Mouse (Mus musculus) thymus, adult 2 months (tissue): ENCODE results near the gene Snph. TPM values are rescaled to one million over a fixed set of nuclear protein-coding genes. Genes with fewer than 3 reads are reported as not detected.
"Not testable (repeated sequence)": the region's sequence is repeated elsewhere in the genome, so short reads cannot be mapped to it uniquely, and the experiment has no call there.

Source experiments
- DNase-seq: peaks from one replicate; pipeline ENCODE4 v3.0.0; 2021
- H3K27ac ChIP-seq: fragments of 200-500 bp; 2 replicates; pipeline ENCODE4 v1.5.1; 2012; ENCODE audit warnings: low read length, control low read depth; ENCODE audit not compliant: control insufficient read depth, insufficient read depth
- H3K27me3 ChIP-seq: fragments of 200-500 bp; 2 replicates; pipeline ENCODE4 v1.6.1; 2012; ENCODE audit warnings: mild to moderate bottlenecking, low read length, moderate library complexity, mixed read lengths; ENCODE audit not compliant: control insufficient read depth, insufficient read depth
- H3K36me3 ChIP-seq: fragments of 200-500 bp; 2 replicates; pipeline ENCODE4 v1.6.1; 2012; ENCODE audit warnings: mild to moderate bottlenecking, low read length, moderate library complexity; ENCODE audit not compliant: control insufficient read depth, insufficient read depth
- H3K4me1 ChIP-seq: fragments of 200-500 bp; replicated peaks from 2 replicates; pipeline ENCODE4 v1.6.1; 2012; ENCODE audit warnings: low read length; ENCODE audit not compliant: control insufficient read depth, insufficient read depth
- H3K4me3 ChIP-seq: fragments of 200-500 bp; 2 replicates; pipeline ENCODE4 v1.5.1; 2012; ENCODE audit warnings: mild to moderate bottlenecking, low read length, control low read depth, moderate library complexity; ENCODE audit not compliant: control insufficient read depth, insufficient read depth
- CTCF ChIP-seq: fragments of 200-500 bp; IDR thresholded peaks from 2 replicates; pipeline ENCODE4 v1.5.1; 2012; ENCODE audit warnings: mild to moderate bottlenecking, control low read depth, low read length, moderate library complexity, borderline replicate concordance; ENCODE audit not compliant: control insufficient read depth, poor library complexity, insufficient read depth; ENCODE audit errors: extremely low read depth
- POLR2A ChIP-seq: fragments of 200-500 bp; IDR thresholded peaks from 2 replicates; pipeline ENCODE4 v1.6.1; 2012; ENCODE audit warnings: mild to moderate bottlenecking, low read length, control low read depth, moderate library complexity; ENCODE audit not compliant: control insufficient read depth, poor library complexity, insufficient read depth; ENCODE audit errors: extremely low read depth
- WGBS: fragments of 180-500 bp; shearing (Covaris S2); methylation state at CpG from one replicate; pipeline ENCODE4 v1.1.7; 2018; 5-methylcytosine and 5-hydroxymethylcytosine counted together
- polyA plus RNA-seq: library from polyadenylated mRNA; depleted of rRNA; stranded (reverse); fragments of >200 nt; gene quantifications from 2 replicates; pipeline ENCODE4 v1.2.3, GENCODE M21; 2012

Snph gene
- polyA plus RNA-seq, 1 experiment: 0.27 TPM

DNA sequence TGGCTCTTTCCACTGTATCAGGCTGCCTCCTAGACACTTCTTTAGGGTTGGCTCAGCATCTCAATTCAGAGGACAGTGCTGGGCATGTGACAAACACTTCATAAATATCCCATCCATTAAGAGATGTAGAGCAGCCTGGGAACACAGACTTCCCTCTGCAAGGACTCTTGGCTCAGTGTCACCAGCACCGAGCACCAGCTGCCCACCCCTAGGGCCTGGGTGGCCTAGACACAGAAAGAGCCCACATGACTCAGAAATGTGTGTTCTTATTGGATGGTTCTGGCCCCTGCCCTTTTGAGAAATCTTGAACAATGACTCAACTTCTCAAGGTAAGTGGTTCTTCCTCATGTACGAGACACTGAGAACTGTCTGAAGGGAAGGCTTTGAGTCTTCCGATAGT lies 4.4 kb downstream of the Snph start:
- Histone ChIP-seq H3K4me3 (no peak overlapping the region), H3K27me3 (peaks cover 5% of the 10 kb centered on the region; the same call in 1 of the 2 replicates)

DNA sequence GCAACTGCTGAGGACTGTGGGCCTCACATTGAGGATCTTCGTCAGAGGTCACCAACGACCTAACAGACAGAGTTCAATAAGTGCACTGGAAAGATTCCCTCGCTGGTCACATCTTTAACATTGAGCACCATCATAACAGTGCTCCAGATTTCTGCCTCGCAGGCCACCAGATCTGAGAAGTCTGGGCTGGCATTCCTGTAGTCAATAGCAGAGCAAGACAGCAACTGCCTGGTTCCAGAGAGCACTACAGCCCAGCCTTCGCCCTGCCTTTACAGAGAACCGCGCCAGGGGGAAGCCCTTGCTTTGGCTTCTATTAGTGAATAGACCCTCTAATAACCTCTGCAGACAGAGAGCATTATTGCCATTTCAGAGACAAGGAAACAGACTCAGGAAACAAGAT lies 6.1 kb downstream of the Snph start:
- no peak overlapping the region for H3K27ac ChIP-seq
- no peaks in the 10 kb centered on the region; the same call in 1 of the 2 replicates for H3K27me3 ChIP-seq
- no peak overlapping the region for H3K4me3 ChIP-seq
- WGBS: 94% methylated on average over 7 of the region's 7 CpGs
- no peak for DNase-seq
- H3K36me3 ChIP-seq: no peaks in the 10 kb centered on the region
- no peaks in the 10 kb centered on the region for H3K4me1 ChIP-seq
- TF ChIP-seq CTCF: no peak
- no peak for TF ChIP-seq POLR2A

More for the DNA sequence above, 4.4 kb downstream of the Snph start:
- Histone ChIP-seq H3K36me3 (no peaks in the 10 kb centered on the region), H3K4me1 (no peaks in the 10 kb centered on the region; the same call in 1 of the 2 replicates), H3K27ac (no peak overlapping the region)
- DNase-seq: no peak
- TF ChIP-seq POLR2A (no peak), CTCF (no peak)
- 94% methylated on average over 3 of the region's 3 CpGs for WGBS

DNA sequence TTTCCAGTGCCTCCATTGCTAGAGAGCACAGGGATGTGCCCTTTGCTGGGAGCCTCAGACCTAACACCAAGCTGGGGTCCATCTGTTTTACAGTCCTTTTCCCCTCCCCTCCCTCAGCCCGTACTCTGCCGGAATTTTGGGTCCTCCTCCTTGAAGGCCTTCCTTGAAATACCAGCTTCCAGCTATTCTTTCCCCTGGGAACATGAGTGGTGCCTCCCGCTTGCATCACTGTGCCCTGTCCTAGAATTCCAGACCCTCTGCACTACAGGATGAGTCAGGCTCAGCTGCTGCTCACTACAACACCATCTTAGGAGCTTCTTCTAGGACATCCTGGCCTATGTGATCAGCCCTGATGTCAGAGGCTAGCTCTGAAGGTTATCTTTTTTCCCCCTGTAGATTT lies 8.6 kb downstream of the Snph start:
- Histone ChIP-seq H3K4me1 (no peaks in the 10 kb centered on the region), H3K4me3 (no peak overlapping the region), H3K36me3 (no peaks in the 10 kb centered on the region), H3K27me3 (no peaks in the 10 kb centered on the region), H3K27ac (no peak overlapping the region)
- TF ChIP-seq CTCF: no peak
- no peak for TF ChIP-seq POLR2A
- DNase-seq: no peak
- WGBS: 87% methylated on average over 3 of the region's 3 CpGs

DNA sequence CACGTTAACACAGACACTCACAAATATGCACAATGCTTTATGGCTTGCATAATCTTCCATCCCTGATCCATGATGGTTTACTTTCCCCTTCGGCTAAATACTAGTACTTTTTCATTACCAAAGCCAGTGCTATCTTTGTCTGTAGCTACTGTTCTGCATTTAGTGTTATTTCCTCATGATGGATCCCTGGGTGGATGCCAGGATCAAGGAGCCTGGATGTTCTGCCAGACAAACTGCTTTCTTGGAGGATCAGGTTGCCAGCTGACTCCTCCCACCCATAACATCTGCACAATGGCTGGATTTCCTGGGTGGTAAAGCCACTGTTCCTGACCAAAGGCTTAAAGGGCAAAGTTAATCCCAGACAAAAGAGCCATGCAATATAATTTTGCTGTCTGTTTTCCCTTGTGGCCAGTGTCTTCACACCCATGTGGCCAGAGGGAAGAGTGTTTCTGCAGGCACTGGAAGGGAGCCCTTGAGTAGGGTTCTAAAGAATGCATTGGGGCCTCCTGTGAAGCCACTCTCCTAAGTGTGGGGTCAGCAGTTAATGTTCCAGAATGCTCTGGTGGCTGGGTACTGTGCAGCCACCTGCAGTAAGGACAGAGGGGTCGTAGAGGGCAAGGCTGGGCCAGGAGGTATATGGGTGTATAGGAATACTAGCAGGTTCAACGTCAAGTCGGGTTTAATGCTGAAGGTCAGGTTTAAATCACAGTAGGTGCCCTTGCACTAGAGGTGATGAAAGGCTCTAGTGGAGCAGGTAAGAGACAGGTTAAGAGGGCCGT lies 15.7 kb downstream of the Snph start:
- WGBS: 85% methylated on average over 6 of the region's 6 CpGs
- H3K27ac ChIP-seq: no peak overlapping the region
- no peaks in the 10 kb centered on the region for H3K36me3 ChIP-seq
- TF ChIP-seq CTCF (no peak), POLR2A (no peak)
- H3K27me3 ChIP-seq: no peaks in the 10 kb centered on the region
- no peak for DNase-seq
- H3K4me3 ChIP-seq: no peak overlapping the region
- H3K4me1 ChIP-seq: no peaks in the 10 kb centered on the region

DNA sequence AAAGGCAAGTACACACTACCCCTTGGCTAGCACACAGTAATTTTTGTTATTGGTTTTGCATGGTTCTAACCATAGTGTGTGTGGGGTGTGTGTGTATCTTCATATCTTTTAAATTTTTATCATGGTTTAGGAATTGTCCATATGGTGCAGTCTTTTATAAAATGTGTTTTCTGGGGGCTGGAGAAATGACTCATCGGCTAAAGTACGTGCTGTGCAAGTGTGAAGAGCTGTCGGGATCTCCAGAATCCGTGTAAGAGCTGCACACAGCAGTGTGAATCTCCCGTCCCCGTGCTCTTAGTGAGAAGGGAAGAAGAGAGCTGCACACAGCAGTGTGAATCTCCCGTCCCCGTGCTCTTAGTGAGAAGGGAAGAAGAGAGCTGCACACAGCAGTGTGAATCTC lies 16.6 kb downstream of the Snph start:
- not testable (repeated sequence) for H3K4me3 ChIP-seq, H3K36me3 ChIP-seq, H3K27me3 ChIP-seq, H3K4me1 ChIP-seq, H3K27ac ChIP-seq, DNase-seq
- WGBS: 88% methylated on average over 7 of the region's 8 CpGs

DNA sequence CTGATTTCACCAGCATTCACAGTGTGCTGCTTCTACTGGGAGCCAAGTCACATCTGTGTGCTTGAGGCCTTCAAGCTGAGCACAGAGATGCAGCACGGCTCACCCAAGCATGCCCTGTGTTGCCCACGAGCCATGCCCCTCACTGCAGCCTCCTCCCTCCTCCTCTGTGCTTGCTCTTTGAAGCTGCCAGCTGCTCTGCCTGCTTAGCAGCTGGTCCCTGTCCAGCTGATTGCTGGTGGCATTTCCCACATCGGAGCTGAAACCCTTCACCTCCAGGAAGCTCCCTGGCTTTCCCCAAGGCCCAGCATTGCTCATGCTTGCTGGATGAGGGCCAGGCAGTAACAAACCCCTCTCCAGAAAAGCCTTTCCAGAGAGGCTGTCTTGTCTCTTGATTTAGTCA lies 22.4 kb downstream of the Snph start:
- no peak overlapping the region for H3K4me3 ChIP-seq
- H3K27ac ChIP-seq: no peak overlapping the region
- TF ChIP-seq POLR2A: no peak
- TF ChIP-seq CTCF: no peak
- no peak for DNase-seq
- H3K27me3 ChIP-seq: no peaks in the 10 kb centered on the region
- peaks cover 8% of the 10 kb centered on the region for H3K4me1 ChIP-seq
- WGBS: 35% methylated on average over 3 of the region's 3 CpGs
- no peaks in the 10 kb centered on the region for H3K36me3 ChIP-seq

DNA sequence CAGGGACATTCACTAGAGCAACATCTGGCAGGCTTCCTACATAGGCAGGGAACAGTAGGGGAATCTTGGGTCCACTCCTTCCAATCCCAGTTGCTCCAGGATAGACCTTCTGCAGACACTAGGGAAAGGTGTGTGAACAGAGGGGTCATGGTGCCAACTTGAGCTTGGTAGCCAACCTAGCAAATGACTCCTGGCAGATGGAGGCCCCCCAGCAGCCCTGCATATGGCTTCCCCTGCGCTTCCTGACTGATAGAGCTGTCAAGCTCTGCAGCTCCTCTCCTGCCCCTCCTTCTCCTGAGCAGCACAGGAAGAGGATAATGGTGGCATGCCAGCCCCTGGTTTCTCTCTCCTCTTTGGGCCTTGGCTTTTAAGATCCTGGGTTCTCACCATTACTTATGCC lies 24.0 kb downstream of the Snph start:
- H3K4me1 ChIP-seq: peaks cover 8% of the 10 kb centered on the region
- TF ChIP-seq CTCF (no peak), POLR2A (no peak)
- H3K27ac ChIP-seq: no peak overlapping the region
- DNase-seq: no peak
- 83% methylated on average over 1 of the region's 1 CpGs for whole genome bisulfite sequencing
- H3K4me3 ChIP-seq: no peak overlapping the region
- H3K36me3 ChIP-seq: no peaks in the 10 kb centered on the region
- no peaks in the 10 kb centered on the region for H3K27me3 ChIP-seq
